Mouse (Mus musculus): ENCODE results near the gene Dcaf10. TPM values are rescaled to one million over a fixed set of nuclear protein-coding genes. Genes with fewer than 3 reads are reported as not detected.

Gene Dcaf10
- polyA plus RNA-seq, 1 experiment from 2014 or later = 14.6 TPM

- Histone ChIP-seq H3K9me3 (ENCODE audit: control insufficient read depth, low read length) (no peaks in the 10 kb centered on the region), H3K36me3 (ENCODE audit: control insufficient read depth, insufficient read depth, low read length) (no peaks in the 10 kb centered on the region; the same call in 1 of the 2 replicates), H3K27ac (ENCODE audit: low read depth, low read length) (peak overlapping the region; percentile 24; the same call in 1 of the 2 replicates), H3K9ac (ENCODE audit: low read depth, low read length) (no peak overlapping the region), H3K27me3 (ENCODE audit: control insufficient read depth, insufficient read depth, low read length) (no peaks in the 10 kb centered on the region), H3K4me3 (ENCODE audit: low read length) (no peak overlapping the region), H3K4me1 (ENCODE audit: control insufficient read depth, insufficient read depth, low read length) (peaks cover 15% of the 10 kb centered on the region; the same call in 1 of the 2 replicates), H3K4me2 (replicated peaks; ENCODE audit: low read depth, low read length) (no peak overlapping the region)
- ATAC-seq (ENCODE audit: low FRiP score, low TSS enrichment) = no peak
- 76% methylated on average over 11 of the region's 11 CpGs for WGBS
These were observed 79.8 kb downstream of the Dcaf10 start for GRCm38 (mm10) chr4:45421519-45422260.

- no peaks in the 10 kb centered on the region for H3K9me3 ChIP-seq (ENCODE audit: control insufficient read depth, low read length)
- ATAC-seq (ENCODE audit: low FRiP score, low TSS enrichment) = no peak
- no peaks in the 10 kb centered on the region for H3K27me3 ChIP-seq (ENCODE audit: control insufficient read depth, insufficient read depth, low read length)
- peaks cover 15% of the 10 kb centered on the region; the same call in 1 of the 2 replicates for H3K4me1 ChIP-seq (ENCODE audit: control insufficient read depth, insufficient read depth, low read length)
- no peak overlapping the region for H3K4me2 ChIP-seq (replicated peaks; ENCODE audit: low read depth, low read length)
- no peak overlapping the region for H3K27ac ChIP-seq (ENCODE audit: low read depth, low read length)
- 83% methylated on average over 10 of the region's 10 CpGs for WGBS
- H3K36me3 ChIP-seq (ENCODE audit: control insufficient read depth, insufficient read depth, low read length) = no peaks in the 10 kb centered on the region; the same call in 1 of the 2 replicates
- H3K9ac ChIP-seq (ENCODE audit: low read depth, low read length) = no peak overlapping the region
- no peak overlapping the region for H3K4me3 ChIP-seq (ENCODE audit: low read length)
These were observed 80.7 kb downstream of the Dcaf10 start for GRCm38 (mm10) chr4:45422640-45423039.

- 0 out of 2 replicates have a peak, but pooled peaks have one; percentile 22 for ATAC-seq (ENCODE audit: low FRiP score, low TSS enrichment)
- 32% methylated on average over 8 of the region's 8 CpGs for WGBS
These were observed 81.5 kb downstream of the Dcaf10 start for GRCm38 (mm10) chr4:45423406-45423805.

GRCm38 (mm10) chr4:45426724-45427457 lies 85.0 kb downstream of the Dcaf10 start:
- 70% methylated on average over 13 of the region's 13 CpGs for WGBS
- Histone ChIP-seq H3K4me2 (replicated peaks; ENCODE audit: low read depth, low read length) (no peak overlapping the region), H3K27me3 (ENCODE audit: control insufficient read depth, insufficient read depth, low read length) (no peaks in the 10 kb centered on the region), H3K4me1 (ENCODE audit: control insufficient read depth, insufficient read depth, low read length) (peaks cover 9% of the 10 kb centered on the region; the same call in 1 of the 2 replicates), H3K36me3 (ENCODE audit: control insufficient read depth, insufficient read depth, low read length) (no peaks in the 10 kb centered on the region; the same call in 1 of the 2 replicates), H3K9me3 (ENCODE audit: control insufficient read depth, low read length) (no peaks in the 10 kb centered on the region), H3K9ac (ENCODE audit: low read depth, low read length) (no peak overlapping the region), H3K4me3 (ENCODE audit: low read length) (no peak overlapping the region), H3K27ac (ENCODE audit: low read depth, low read length) (no peak overlapping the region)
- no peak for ATAC-seq (ENCODE audit: low FRiP score, low TSS enrichment)

More at GRCm38 (mm10) chr4:45423406-45423805, 81.5 kb downstream of the Dcaf10 start:
- H3K4me3 ChIP-seq (ENCODE audit: low read length) = no peak overlapping the region
- H3K9ac ChIP-seq (ENCODE audit: low read depth, low read length) = no peak overlapping the region
- no peaks in the 10 kb centered on the region; the same call in 1 of the 2 replicates for H3K36me3 ChIP-seq (ENCODE audit: control insufficient read depth, insufficient read depth, low read length)
- H3K27ac ChIP-seq (ENCODE audit: low read depth, low read length) = no peak overlapping the region
- no peaks in the 10 kb centered on the region for H3K27me3 ChIP-seq (ENCODE audit: control insufficient read depth, insufficient read depth, low read length)
- H3K4me1 ChIP-seq (ENCODE audit: control insufficient read depth, insufficient read depth, low read length) = peaks cover 15% of the 10 kb centered on the region; the same call in 1 of the 2 replicates
- H3K4me2 ChIP-seq (replicated peaks; ENCODE audit: low read depth, low read length) = no peak overlapping the region
- H3K9me3 ChIP-seq (ENCODE audit: control insufficient read depth, low read length) = no peaks in the 10 kb centered on the region

Small RNAs within 50 kb of the gene (microRNA-seq; reads per million reads assigned to microRNA genes)
- not detected for gene Gm25692

Other genes with a start within 250 kb of the Dcaf10 start
- 271 and 343 TPM in 2 replicates for gene Tomm5, start 234.0 kb upstream of the Dcaf10 start, polyA plus RNA-seq (2014; fragmentation: Nextera tagmentation; extraction: Ambion mirVana)
- gene Frmpd1, start 157.2 kb upstream of the Dcaf10 start, polyA plus RNA-seq (2014; fragmentation: Nextera tagmentation; extraction: Ambion mirVana) = 0.24 and 0.53 TPM in 2 replicates
- 20.6 and 23.1 TPM in 2 replicates for gene Trmt10b, start 45.0 kb upstream of the Dcaf10 start, polyA plus RNA-seq (2014; fragmentation: Nextera tagmentation; extraction: Ambion mirVana)
- 97.4 and 112 TPM in 2 replicates for gene Exosc3, start 631 bp downstream of the Dcaf10 start, polyA plus RNA-seq (2014; fragmentation: Nextera tagmentation; extraction: Ambion mirVana)
- 52.4 and 71.6 TPM in 2 replicates for gene Slc25a51, start 66.7 kb downstream of the Dcaf10 start, polyA plus RNA-seq (2014; fragmentation: Nextera tagmentation; extraction: Ambion mirVana)
- 6.0 and 6.1 TPM in 2 replicates for gene Shb, start 190.4 kb downstream of the Dcaf10 start, polyA plus RNA-seq (2014; fragmentation: Nextera tagmentation; extraction: Ambion mirVana)

Measured in kidney, embryonic 14.5 days (tissue).